Mouse (Mus musculus): ENCODE results near the gene Cutc. TPM values are rescaled to one million over a fixed set of nuclear protein-coding genes. Genes with fewer than 3 reads are reported as not detected.

The Cutc gene
- total and polyA plus RNA-seq, 3 experiments = 10.1 to 22.7 (median 18.2) TPM

GRCm38 (mm10) chr19:43761543-43762256 lies 8.9 kb downstream of the Cutc start:
- Histone ChIP-seq H3K27me3 (replicated peaks) (no peaks in the 10 kb centered on the region), H3K4me1 (ENCODE audit: control insufficient read depth in 1 of 2, insufficient read depth in 2 of 2) (peaks cover 4 to 28% of the 10 kb centered on the region in 2 experiments; a peak in 3 of 4 replicates), H3K4me2 (ENCODE audit: insufficient read depth, low read depth, poor library complexity, severe bottlenecking) (no peak overlapping the region), H3K79me2 (replicated peaks; ENCODE audit: control insufficient read depth, extremely low read depth, insufficient read depth, poor library complexity, severe bottlenecking) (no peaks in the 10 kb centered on the region), H3K4me3 (replicated peaks in 1 of 3; ENCODE audit: low read depth in 2 of 3, low read length in 2 of 3, poor library complexity in 1 of 3) (no peak overlapping the region), H3K9me3 (replicated peaks; ENCODE audit: low read length) (no peaks in the 10 kb centered on the region), H3K27ac (ENCODE audit: insufficient read depth, low read depth) (no peak overlapping the region), H3K9ac (ENCODE audit: insufficient read depth, low read depth) (no peak overlapping the region), H3K36me3 (replicated peaks in 1 of 2; ENCODE audit: control insufficient read depth in 1 of 2, insufficient read depth in 1 of 2, low read length in 1 of 2) (peaks cover 3 to 19% of the 10 kb centered on the region in 2 experiments)
- TF ChIP-seq MEF2A (IDR thresholded peaks at IDR 0.05; ENCODE audit: borderline replicate concordance, low read depth, low read length) = no peak
- no peak for TF ChIP-seq ZMIZ1 (IDR thresholded peaks at IDR 0.05; ENCODE audit: low read depth, low read length)
- no peak for TF ChIP-seq TCF12 (IDR thresholded peaks at IDR 0.05; ENCODE audit: low read depth, low read length)
- no peak for TF ChIP-seq UBTF (IDR thresholded peaks at IDR 0.05; ENCODE audit: low read depth, low read length)
- no peak for TF ChIP-seq GABPA (IDR thresholded peaks at IDR 0.05; ENCODE audit: insufficient replicate concordance, low read depth, low read length)
- TF ChIP-seq CTCF (conservative IDR thresholded peaks at IDR 0.05 in 1 of 2, IDR thresholded peaks at IDR 0.05 in 1 of 2; ENCODE audit: low read depth in 2 of 2, low read length in 2 of 2) = peak; percentile 12 to 51; a peak in 2 of 4 replicates
- 0 out of 2 replicates have a peak, but pooled peaks have one; percentile 16 for TF ChIP-seq SMC3 (IDR thresholded peaks at IDR 0.05; ENCODE audit: low read depth, low read length)
- no peak for TF ChIP-seq JUN (IDR thresholded peaks at IDR 0.05; ENCODE audit: insufficient read depth, low read depth, low read length)
- no peak for TF ChIP-seq IRF4 (IDR thresholded peaks at IDR 0.05; ENCODE audit: low read depth, low read length)
- no peak for TF ChIP-seq ZNF384 (IDR thresholded peaks at IDR 0.05; ENCODE audit: low read depth, low read length)
- no peak for TF ChIP-seq NELFE (IDR thresholded peaks at IDR 0.05; ENCODE audit: low read depth, low read length)
- TF ChIP-seq E2F4 (IDR thresholded peaks at IDR 0.05; ENCODE audit: insufficient replicate concordance, low read depth, low read length) = no peak
- peak; percentile 98 for TF ChIP-seq MAFK (IDR thresholded peaks at IDR 0.05; ENCODE audit: insufficient replicate concordance, low read length)
- peak; percentile 30; the same call in 1 of the 2 replicates for TF ChIP-seq BHLHE40 (IDR thresholded peaks at IDR 0.05; ENCODE audit: low read depth, low read length)
- TF ChIP-seq SIN3A (IDR thresholded peaks at IDR 0.05; ENCODE audit: low read length) = no peak
- no peak for TF ChIP-seq HCFC1 (IDR thresholded peaks at IDR 0.05; ENCODE audit: low read depth, low read length)
- no peak; the same call in 1 of the 2 replicates for TF ChIP-seq EP300 (IDR thresholded peaks at IDR 0.05; ENCODE audit: low read length)
- no peak for TF ChIP-seq PAX5 (IDR thresholded peaks at IDR 0.05; ENCODE audit: low read length)
- TF ChIP-seq RCOR1 (conservative IDR thresholded peaks at IDR 0.05; ENCODE audit: low read depth, low read length) = no peak
- no peak for TF ChIP-seq ZC3H11A (IDR thresholded peaks at IDR 0.05; ENCODE audit: low read depth, low read length)
- no peak for TF ChIP-seq CHD2 (IDR thresholded peaks at IDR 0.05; ENCODE audit: low read length)
- TF ChIP-seq MXI1 (IDR thresholded peaks at IDR 0.05; ENCODE audit: low read depth, low read length) = no peak
- no peak for TF ChIP-seq JUND (conservative IDR thresholded peaks at IDR 0.05; ENCODE audit: low read depth, low read length)
- no peak for TF ChIP-seq MYC (IDR thresholded peaks at IDR 0.05; ENCODE audit: low read depth, low read length)
- no peak for TF ChIP-seq MAX (IDR thresholded peaks at IDR 0.05; ENCODE audit: low read length)
- no peak for TF ChIP-seq CHD1 (IDR thresholded peaks at IDR 0.05; ENCODE audit: low read depth, low read length)
- no peak for TF ChIP-seq USF2 (conservative IDR thresholded peaks at IDR 0.05; ENCODE audit: low read depth, low read length)
- TF ChIP-seq ELF1 (IDR thresholded peaks at IDR 0.05; ENCODE audit: low read depth, low read length) = no peak
- TF ChIP-seq POLR2A (IDR thresholded peaks at IDR 0.05; ENCODE audit: low read depth, low read length) = no peak
- TF ChIP-seq RAD21 (IDR thresholded peaks at IDR 0.05; ENCODE audit: low read depth, low read length) = peak; percentile 41
- TF ChIP-seq MAZ (IDR thresholded peaks at IDR 0.05; ENCODE audit: low read depth, low read length) = no peak
- no peak for TF ChIP-seq KAT2A (IDR thresholded peaks at IDR 0.05; ENCODE audit: insufficient replicate concordance, low read length)
- TF ChIP-seq NRF1 (IDR thresholded peaks at IDR 0.05; ENCODE audit: low read depth, low read length) = no peak
- TF ChIP-seq TBP (conservative IDR thresholded peaks at IDR 0.05; ENCODE audit: low read depth, low read length) = no peak
- TF ChIP-seq POLR2AphosphoS2 (IDR thresholded peaks at IDR 0.05; ENCODE audit: low read depth, low read length) = no peak
- TF ChIP-seq ETS1 (conservative IDR thresholded peaks at IDR 0.05; ENCODE audit: low read depth, low read length) = peak; percentile 42
- TF ChIP-seq ZKSCAN1 (IDR thresholded peaks at IDR 0.05; ENCODE audit: borderline replicate concordance, low read depth, low read length) = no peak
- TF ChIP-seq USF1 (IDR thresholded peaks at IDR 0.05; ENCODE audit: low read depth, low read length) = no peak
- in situ Hi-C loops (cut with MboI; ENCODE audit: low pct_ligation_motif_present, low pct_unique_long_range_greater_than_20kb, low sequenced_read_pairs) (loop anchor here (25.0 kb wide), 1 partner anchor 249 kb away; the partner anchor contains the start of gene Got1), dilution Hi-C loops (cut with MboI; ENCODE audit: extremely low pct_ligation_motif_present, extremely low pct_unique_long_range_greater_than_20kb, low sequenced_read_pairs) (no loop called here)
- DNase-seq (ENCODE audit: extremely low read depth) = no peak

All from CH12.LX (cell line).